Mouse (Mus musculus) intestine, postnatal 0 days (tissue): ENCODE results near the gene Rnf166. TPM values are rescaled to one million over a fixed set of nuclear protein-coding genes. Genes with fewer than 3 reads are reported as not detected.

Source experiments
- ATAC-seq: fragments of 200-750 bp; cut with Nextera tagmentation; 2 replicates; pipeline ENCODE4 v1.8.0; 2017; ENCODE audit warnings: mild to moderate bottlenecking, moderate TSS enrichment, moderate library complexity
- H3K27ac ChIP-seq: fragments of 300-500 bp; sonication (generic); 2 replicates; pipeline ENCODE4 v1.5.1; 2014; ENCODE audit warnings: mild to moderate bottlenecking, low read depth, low read length, moderate library complexity
- H3K27me3 ChIP-seq: fragments of 300-500 bp; sonication (generic); replicated peaks from 2 replicates; pipeline ENCODE4 v1.6.1; 2014; ENCODE audit warnings: low read length, mixed read lengths; ENCODE audit not compliant: control insufficient read depth, insufficient read depth
- H3K36me3 ChIP-seq: fragments of 300-500 bp; sonication (generic); 2 replicates; pipeline ENCODE4 v1.6.1; 2014; ENCODE audit warnings: mild to moderate bottlenecking, moderate library complexity; ENCODE audit not compliant: control insufficient read depth, insufficient read depth
- H3K4me1 ChIP-seq: fragments of 300-500 bp; sonication (generic); replicated peaks from 2 replicates; pipeline ENCODE4 v1.6.1; 2014; ENCODE audit warnings: antibody characterized with exemption, low read length, mixed read lengths; ENCODE audit not compliant: control insufficient read depth, insufficient read depth
- H3K4me2 ChIP-seq: fragments of 300-500 bp; sonication (generic); replicated peaks from 2 replicates; pipeline ENCODE4 v1.6.1; 2014; ENCODE audit warnings: low read depth, mild to moderate bottlenecking, moderate library complexity
- H3K4me3 ChIP-seq: fragments of 300-500 bp; sonication (generic); 2 replicates; pipeline ENCODE4 v1.5.1; 2014; ENCODE audit warnings: low read depth, low read length
- H3K9ac ChIP-seq: fragments of 300-500 bp; sonication (generic); 2 replicates; pipeline ENCODE4 v1.6.1; 2014; ENCODE audit warnings: mild to moderate bottlenecking, low read depth, low read length
- H3K9me3 ChIP-seq: fragments of 300-500 bp; sonication (generic); 2 replicates; pipeline ENCODE4 v1.6.1; 2016; ENCODE audit warnings: mixed run types; ENCODE audit not compliant: control insufficient read depth
- CTCF ChIP-seq: sonication (generic); IDR thresholded peaks from 2 replicates; pipeline ENCODE4 v1.5.1; 2016; ENCODE audit warnings: low read depth, mild to moderate bottlenecking, control low read depth, antibody characterized with exemption, moderate library complexity
- WGBS: fragments of 180-500 bp; shearing (Covaris S2); extraction: QIAGEN DNeasy Blood & Tissue Kit; methylation state at CpG from one replicate; pipeline ENCODE4 v1.1.7; 2014; 5-methylcytosine and 5-hydroxymethylcytosine counted together
- polyA plus RNA-seq: library from polyadenylated mRNA; unstranded; fragments of >200 nt; fragmentation: Nextera tagmentation; extraction: Ambion mirVana; gene quantifications from 2 replicates; pipeline ENCODE4 v1.2.1, GENCODE M21; 2015

The Rnf166 gene
- polyA plus RNA-seq, 1 experiment from 2014 or later = 22.8 TPM

DNA sequence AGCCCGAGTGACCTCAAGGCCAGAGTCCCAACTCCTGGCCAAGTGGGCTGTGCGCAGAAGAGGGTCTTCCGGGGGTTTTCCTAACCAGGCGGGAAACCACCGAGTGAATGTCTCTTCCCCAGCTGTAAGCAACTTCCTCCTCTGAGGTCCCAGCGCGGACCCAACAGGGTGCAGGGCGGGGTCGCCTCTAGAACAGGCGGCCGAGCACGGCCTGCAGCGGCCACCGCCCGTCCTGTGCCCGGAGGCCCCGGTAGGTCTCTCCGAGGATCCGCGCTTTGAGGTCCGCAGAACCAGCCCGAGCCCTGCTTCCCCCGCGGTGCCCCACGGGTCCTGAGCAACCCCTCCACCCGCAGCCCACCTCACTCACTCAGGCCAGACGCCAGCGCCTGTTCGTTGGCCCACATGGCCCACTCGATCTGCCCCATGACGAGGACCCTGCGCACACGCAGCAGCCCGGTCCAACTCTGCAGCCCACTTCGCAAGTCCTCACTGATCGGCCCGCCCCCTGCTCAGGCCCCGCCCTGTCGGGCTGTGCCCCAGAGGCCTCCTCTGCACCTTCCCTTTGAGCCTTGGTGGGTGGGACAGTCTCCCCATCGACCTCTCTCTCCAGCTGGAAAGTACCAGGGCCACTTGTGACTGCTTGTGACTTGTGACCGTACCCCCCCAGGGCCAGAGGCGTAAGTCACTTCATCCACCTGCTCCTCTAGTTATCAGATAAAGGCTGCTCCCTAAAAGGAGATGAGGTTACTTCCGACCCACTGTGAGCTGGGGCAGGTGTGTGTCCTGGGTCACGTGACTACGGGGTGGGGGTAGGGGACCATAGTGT, 43.2 kb downstream of the Rnf166 start, which contains the start of gene Cyba:
Gene Cyba (minus strand): TSS at position 488 of the 826 bp plus-strand sequence.
- peak; percentile 80 for ATAC-seq
- WGBS = 2% methylated on average over 44 of the region's 45 CpGs

DNA sequence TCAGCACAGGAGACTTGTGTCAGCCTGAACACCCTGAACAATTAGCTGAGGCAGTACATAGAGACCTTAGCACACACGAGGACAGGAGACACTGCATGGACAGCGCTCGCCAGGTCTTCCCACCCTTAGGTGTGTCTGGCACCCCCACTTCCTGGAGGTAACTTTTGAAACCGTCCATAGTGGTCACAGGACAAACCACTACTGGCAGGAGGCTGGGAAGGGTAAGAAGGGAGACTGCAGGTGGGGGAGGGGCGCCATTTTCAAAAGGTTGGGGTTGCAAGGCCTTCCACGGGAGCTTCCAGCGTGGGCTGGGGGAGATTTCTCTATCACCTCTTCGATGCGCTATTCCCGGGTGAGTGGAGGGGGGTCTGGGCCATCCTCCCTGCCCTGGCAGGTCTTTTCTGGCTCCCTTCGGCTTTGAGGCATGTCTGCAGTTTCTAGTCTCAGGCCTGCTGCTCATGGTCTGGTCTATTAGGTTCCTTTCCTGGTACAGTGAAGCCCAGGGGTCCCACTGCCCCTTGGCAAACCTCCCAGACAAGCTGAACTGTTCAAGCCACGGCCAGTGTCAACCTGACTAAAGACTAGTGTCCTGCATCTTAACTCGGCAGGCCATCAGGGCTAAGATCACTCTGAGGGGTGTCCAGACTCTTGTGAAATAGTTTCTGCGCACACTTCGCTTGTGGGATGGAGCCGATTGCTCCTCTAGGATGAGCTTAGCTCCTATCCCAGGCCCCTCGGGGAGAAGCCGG, 44.0 kb downstream of the Rnf166 start:
- peaks cover 11% of the 10 kb centered on the region; the same call in 1 of the 2 replicates for H3K36me3 ChIP-seq
- no peak for TF ChIP-seq CTCF
- 17% methylated on average over 18 of the region's 18 CpGs for WGBS
- peak overlapping the region; percentile 67 for H3K4me3 ChIP-seq
- H3K4me1 ChIP-seq = peaks cover 5% of the 10 kb centered on the region; the same call in 1 of the 2 replicates
- no peaks in the 10 kb centered on the region for H3K9me3 ChIP-seq
- H3K9ac ChIP-seq = peak overlapping the region; percentile 69
- no peaks in the 10 kb centered on the region for H3K27me3 ChIP-seq
- peak overlapping the region; percentile 97 for H3K4me2 ChIP-seq
- ATAC-seq = peak; percentile 25; the same call in 1 of the 2 replicates
- peak overlapping the region; percentile 75 for H3K27ac ChIP-seq

More for the DNA sequence above, 43.2 kb downstream of the Rnf166 start, which contains the start of gene Cyba:
- Histone ChIP-seq H3K36me3 (peaks cover 17% of the 10 kb centered on the region; the same call in 1 of the 2 replicates), H3K4me2 (peak within 1 kb of the TSS; percentile 97), H3K9ac (peak within 1 kb of the TSS; percentile 69), H3K27me3 (no peaks in the 10 kb centered on the region), H3K4me3 (peak within 1 kb of the TSS; percentile 67), H3K4me1 (peaks cover 5% of the 10 kb centered on the region; the same call in 1 of the 2 replicates), H3K9me3 (no peaks in the 10 kb centered on the region), H3K27ac (peak within 1 kb of the TSS; percentile 75)
- TF ChIP-seq CTCF = no peak

- no peaks in the 10 kb centered on the region for H3K27me3 ChIP-seq
- 74% methylated on average over 3 of the region's 3 CpGs for WGBS
- H3K4me2 ChIP-seq = no peak overlapping the region
- no peaks in the 10 kb centered on the region for H3K9me3 ChIP-seq
- no peak for TF ChIP-seq CTCF
- H3K4me1 ChIP-seq = peaks cover 5% of the 10 kb centered on the region; the same call in 1 of the 2 replicates
- no peak for ATAC-seq
- no peak overlapping the region for H3K27ac ChIP-seq
- H3K9ac ChIP-seq = no peak overlapping the region
- H3K36me3 ChIP-seq = peaks cover 8% of the 10 kb centered on the region; the same call in 1 of the 2 replicates
- no peak overlapping the region for H3K4me3 ChIP-seq
Observed at GRCm38 (mm10) chr8:122430646-122431045, 45.2 kb downstream of the Rnf166 start.

- Histone ChIP-seq H3K4me1 (peaks cover 5% of the 10 kb centered on the region; the same call in 1 of the 2 replicates), H3K4me2 (no peak overlapping the region), H3K36me3 (peaks cover 11% of the 10 kb centered on the region; the same call in 1 of the 2 replicates), H3K9ac (no peak overlapping the region), H3K4me3 (no peak overlapping the region), H3K27ac (no peak overlapping the region), H3K9me3 (no peaks in the 10 kb centered on the region), H3K27me3 (no peaks in the 10 kb centered on the region)
- ATAC-seq = no peak
- 79% methylated on average over 10 of the region's 10 CpGs for WGBS
- TF ChIP-seq CTCF = no peak
Observed at GRCm38 (mm10) chr8:122430058-122430636, 45.7 kb downstream of the Rnf166 start.

GRCm38 (mm10) chr8:122428163-122428562, 47.7 kb downstream of the Rnf166 start:
- Histone ChIP-seq H3K9ac (no peak overlapping the region), H3K9me3 (no peaks in the 10 kb centered on the region), H3K4me1 (peaks cover 5% of the 10 kb centered on the region; the same call in 1 of the 2 replicates), H3K36me3 (peaks cover 22% of the 10 kb centered on the region; the same call in 1 of the 2 replicates), H3K4me2 (no peak overlapping the region), H3K27ac (no peak overlapping the region), H3K4me3 (no peak overlapping the region), H3K27me3 (no peaks in the 10 kb centered on the region)
- TF ChIP-seq CTCF = no peak
- ATAC-seq = no peak
- 77% methylated on average over 9 of the region's 9 CpGs for WGBS
